Mouse (Mus musculus) stomach, postnatal 0 days (tissue): ENCODE data around the gene Abcc3. TPM values are rescaled to one million over a fixed set of nuclear protein-coding genes. Genes with fewer than 3 reads are reported as not detected.
A peak's percentile ranks its signal among the peaks of the same experiment; 100 is the strongest.

ENCODE experiments used
- ATAC-seq: fragments of 200-750 bp; cut with Nextera tagmentation; 2 replicates; pipeline ENCODE4 v1.8.0; 2017; ENCODE audit not compliant: low FRiP score, low TSS enrichment
- DNase-seq: peaks from one replicate; pipeline ENCODE4 v3.0.0-alpha.2; 2016; ENCODE audit warnings: low spot score
- H3K27ac ChIP-seq: fragments of 300-500 bp; sonication (generic); replicated peaks from 2 replicates; pipeline ENCODE4 v1.5.1; 2014; ENCODE audit warnings: mild to moderate bottlenecking, control low read depth
- H3K27me3 ChIP-seq: fragments of 300-500 bp; sonication (generic); 2 replicates; pipeline ENCODE4 v1.6.1; 2014; ENCODE audit warnings: low read length; ENCODE audit not compliant: control insufficient read depth, insufficient read depth
- H3K36me3 ChIP-seq: fragments of 300-500 bp; sonication (generic); 2 replicates; pipeline ENCODE4 v1.6.1; 2014; ENCODE audit warnings: low read length, mixed read lengths; ENCODE audit not compliant: control insufficient read depth, insufficient read depth
- H3K4me1 ChIP-seq: fragments of 300-500 bp; sonication (generic); replicated peaks from 2 replicates; pipeline ENCODE4 v1.6.1; 2014; ENCODE audit warnings: antibody characterized with exemption; ENCODE audit not compliant: control insufficient read depth, insufficient read depth
- H3K4me2 ChIP-seq: fragments of 300-500 bp; sonication (generic); replicated peaks from 2 replicates; pipeline ENCODE4 v1.6.1; 2014; ENCODE audit warnings: low read depth, mild to moderate bottlenecking, control low read depth, moderate library complexity
- H3K4me3 ChIP-seq: fragments of 300-500 bp; sonication (generic); 2 replicates; pipeline ENCODE4 v1.5.1; 2014; ENCODE audit warnings: low read depth, low read length, control low read depth
- H3K9ac ChIP-seq: fragments of 300-500 bp; sonication (generic); 2 replicates; pipeline ENCODE4 v1.6.1; 2014; ENCODE audit warnings: mild to moderate bottlenecking, low read length, control low read depth, mixed read lengths
- H3K9me3 ChIP-seq: fragments of 300-500 bp; sonication (generic); 2 replicates; pipeline ENCODE4 v1.6.1; 2016; ENCODE audit warnings: low read length; ENCODE audit not compliant: control insufficient read depth
- CTCF ChIP-seq: IDR thresholded peaks from 2 replicates; pipeline ENCODE4 v1.5.1; 2016; ENCODE audit warnings: antibody characterized with exemption, low read depth, mild to moderate bottlenecking, moderate library complexity
- EP300 ChIP-seq: optimal IDR thresholded peaks from 2 replicates; pipeline ENCODE3; 2016; ENCODE audit warnings: antibody characterized with exemption
- WGBS: fragments of 180-500 bp; shearing (Covaris S2); extraction: QIAGEN DNeasy Blood & Tissue Kit; methylation state at CpG from one replicate; pipeline ENCODE4 v1.1.7; 2014; 5-methylcytosine and 5-hydroxymethylcytosine counted together
- polyA plus RNA-seq: library from polyadenylated mRNA; unstranded; fragments of >200 nt; fragmentation: Nextera tagmentation; extraction: Ambion mirVana; gene quantifications from 2 replicates; pipeline ENCODE4 v1.2.1, GENCODE M21; 2015

The Abcc3 gene
- polyA plus RNA-seq, 1 experiment from 2014 or later: 25.3 TPM

GRCm38 (mm10) chr11:94425656-94426055 is 32.9 kb upstream of the Abcc3 start:
- Histone ChIP-seq H3K4me3 (no peak overlapping the region), H3K9ac (no peak overlapping the region), H3K27me3 (no peaks in the 10 kb centered on the region), H3K4me1 (peaks cover 8% of the 10 kb centered on the region), H3K9me3 (no peaks in the 10 kb centered on the region), H3K4me2 (no peak overlapping the region), H3K36me3 (no peaks in the 10 kb centered on the region), H3K27ac (no peak overlapping the region)
- ATAC-seq (no peak), DNase-seq (no peak)
- WGBS: 55% methylated on average over 13 of the region's 14 CpGs
- no peak for TF ChIP-seq CTCF
- TF ChIP-seq EP300: no peak

GRCm38 (mm10) chr11:94425215-94425614 is 32.4 kb upstream of the Abcc3 start:
- DNase-seq: no peak
- no peaks in the 10 kb centered on the region for H3K9me3 ChIP-seq
- H3K27ac ChIP-seq: no peak overlapping the region
- H3K4me1 ChIP-seq: peaks cover 8% of the 10 kb centered on the region
- WGBS: 50% methylated on average over 5 of the region's 5 CpGs
- TF ChIP-seq EP300 (no peak), CTCF (no peak)
- H3K9ac ChIP-seq: no peak overlapping the region
- no peak overlapping the region for H3K4me2 ChIP-seq
- H3K27me3 ChIP-seq: no peaks in the 10 kb centered on the region
- H3K4me3 ChIP-seq: no peak overlapping the region
- no peaks in the 10 kb centered on the region for H3K36me3 ChIP-seq
- ATAC-seq: 0 out of 2 replicates have a peak, but pooled peaks have one; percentile 25

GRCm38 (mm10) chr11:94424380-94424779 is 31.6 kb upstream of the Abcc3 start:
- no peak for TF ChIP-seq EP300
- no peak for TF ChIP-seq CTCF
- Histone ChIP-seq H3K27me3 (no peaks in the 10 kb centered on the region), H3K9me3 (no peaks in the 10 kb centered on the region), H3K4me1 (peaks cover 8% of the 10 kb centered on the region), H3K27ac (no peak overlapping the region), H3K9ac (no peak overlapping the region), H3K4me3 (no peak overlapping the region), H3K4me2 (no peak overlapping the region), H3K36me3 (no peaks in the 10 kb centered on the region)
- ATAC-seq (no peak), DNase-seq (no peak)
- 53% methylated on average over 15 of the region's 15 CpGs for WGBS

- Histone ChIP-seq H3K4me3 (no peak overlapping the region), H3K36me3 (no peaks in the 10 kb centered on the region), H3K9me3 (no peaks in the 10 kb centered on the region), H3K27ac (no peak overlapping the region), H3K4me1 (peaks cover 7% of the 10 kb centered on the region), H3K4me2 (no peak overlapping the region), H3K27me3 (no peaks in the 10 kb centered on the region), H3K9ac (no peak overlapping the region)
- ATAC-seq (no peak), DNase-seq (no peak)
- WGBS: 67% methylated on average over 5 of the region's 5 CpGs
- TF ChIP-seq CTCF (no peak), EP300 (no peak)
Observed at GRCm38 (mm10) chr11:94423855-94424254, 31.1 kb upstream of the Abcc3 start.

- no peaks in the 10 kb centered on the region for H3K9me3 ChIP-seq
Observed at GRCm38 (mm10) chr11:94420991-94421390, 28.2 kb upstream of the Abcc3 start.

GRCm38 (mm10) chr11:94420325-94420724 is 27.5 kb upstream of the Abcc3 start:
- H3K4me3 ChIP-seq: no peak overlapping the region
- H3K9ac ChIP-seq: no peak overlapping the region
- ATAC-seq: no peak
- H3K36me3 ChIP-seq: no peaks in the 10 kb centered on the region
- no peak overlapping the region for H3K27ac ChIP-seq
- DNase-seq: peak; percentile 60
- no peaks in the 10 kb centered on the region for H3K27me3 ChIP-seq
- H3K4me1 ChIP-seq: no peaks in the 10 kb centered on the region
- TF ChIP-seq EP300 (no peak), CTCF (peak; percentile 83)
- WGBS: 15% methylated on average over 7 of the region's 7 CpGs
- no peaks in the 10 kb centered on the region for H3K9me3 ChIP-seq
- H3K4me2 ChIP-seq: no peak overlapping the region

More at GRCm38 (mm10) chr11:94420991-94421390, 28.2 kb upstream of the Abcc3 start:
- 75% methylated on average over 6 of the region's 6 CpGs for WGBS
- Histone ChIP-seq H3K4me2 (no peak overlapping the region), H3K27me3 (no peaks in the 10 kb centered on the region), H3K36me3 (no peaks in the 10 kb centered on the region), H3K4me3 (no peak overlapping the region), H3K4me1 (no peaks in the 10 kb centered on the region), H3K9ac (no peak overlapping the region), H3K27ac (no peak overlapping the region)
- DNase-seq (no peak), ATAC-seq (no peak)
- TF ChIP-seq CTCF: no peak
- TF ChIP-seq EP300: no peak
